Mouse (Mus musculus): ENCODE measurements around the gene Tuba8. TPM values are rescaled to one million over a fixed set of nuclear protein-coding genes. Genes with fewer than 3 reads are reported as not detected.

Gene Tuba8
- total RNA-seq, 2 experiments from 2014 or later, result 201 to 248 TPM

- peak; percentile 55 for DNase-seq
- Histone ChIP-seq H3K4me3 (no peak overlapping the region), H3K27ac (peak overlapping the region; percentile 71)
- intact Hi-C loops (cut with DNase I), result no loop called here
- no peak for TF ChIP-seq CTCF (IDR thresholded peaks at IDR 0.05)
Measured at GRCm38 (mm10) chr6:121206481-121206880, 4.0 kb upstream of the Tuba8 start.

GRCm38 (mm10) chr6:121209584-121209983 is 912 bp upstream of the Tuba8 start:
- DNase-seq, result no peak
- Histone ChIP-seq H3K4me3 (no peak overlapping the region), H3K27ac (peak overlapping the region; percentile 97)
- TF ChIP-seq CTCF (IDR thresholded peaks at IDR 0.05), result no peak
- intact Hi-C loops (cut with DNase I), result no loop called here

- TF ChIP-seq CTCF (IDR thresholded peaks at IDR 0.05), result no peak
- H3K27ac ChIP-seq, result peak overlapping the region; percentile 97
- no peak for DNase-seq
- intact Hi-C loops (cut with DNase I), result no loop called here
- peak overlapping the region; percentile 86 for H3K4me3 ChIP-seq
Measured at GRCm38 (mm10) chr6:121210926-121211289, 412 bp downstream of the Tuba8 start.

- TF ChIP-seq CTCF (IDR thresholded peaks at IDR 0.05), result no peak
- DNase-seq, result peak; percentile 89
- intact Hi-C loops (cut with DNase I), result no loop called here
- Histone ChIP-seq H3K27ac (peak overlapping the region; percentile 97), H3K4me3 (peak overlapping the region; percentile 86)
Measured at GRCm38 (mm10) chr6:121211743-121212142, 1.2 kb downstream of the Tuba8 start.

GRCm38 (mm10) chr6:121212988-121213387 is 2.5 kb downstream of the Tuba8 start:
- TF ChIP-seq CTCF (IDR thresholded peaks at IDR 0.05), result no peak
- intact Hi-C loops (cut with DNase I), result no loop called here
- H3K4me3 ChIP-seq, result peak overlapping the region; percentile 86
- no peak for DNase-seq
- peak overlapping the region; percentile 97 for H3K27ac ChIP-seq

- DNase-seq, result no peak
- peak overlapping the region; percentile 97 for H3K27ac ChIP-seq
- intact Hi-C loops (cut with DNase I), result no loop called here
- peak overlapping the region; percentile 86 for H3K4me3 ChIP-seq
- TF ChIP-seq CTCF (IDR thresholded peaks at IDR 0.05), result no peak
Measured at GRCm38 (mm10) chr6:121214221-121214620, 3.7 kb downstream of the Tuba8 start.

GRCm38 (mm10) chr6:121214667-121215330 is 4.3 kb downstream of the Tuba8 start:
- H3K4me3 ChIP-seq, result peak overlapping the region; percentile 86
- TF ChIP-seq CTCF (IDR thresholded peaks at IDR 0.05), result no peak
- H3K27ac ChIP-seq, result peak overlapping the region; percentile 97
- intact Hi-C loops (cut with DNase I), result no loop called here
- DNase-seq, result no peak

GRCm38 (mm10) chr6:121215336-121215735 is 4.8 kb downstream of the Tuba8 start:
- DNase-seq, result peak; percentile 51
- peak overlapping the region; percentile 86 for H3K4me3 ChIP-seq
- intact Hi-C loops (cut with DNase I), result no loop called here
- H3K27ac ChIP-seq, result peak overlapping the region; percentile 97
- TF ChIP-seq CTCF (IDR thresholded peaks at IDR 0.05), result no peak

- no peak for DNase-seq
- H3K4me3 ChIP-seq, result peak overlapping the region; percentile 86
- intact Hi-C loops (cut with DNase I), result no loop called here
- H3K27ac ChIP-seq, result peak overlapping the region; percentile 97
- TF ChIP-seq CTCF (IDR thresholded peaks at IDR 0.05), result no peak
Measured at GRCm38 (mm10) chr6:121215896-121216295, 5.4 kb downstream of the Tuba8 start.

- TF ChIP-seq CTCF (IDR thresholded peaks at IDR 0.05), result no peak
- intact Hi-C loops (cut with DNase I), result no loop called here
- Histone ChIP-seq H3K27ac (peak overlapping the region; percentile 97), H3K4me3 (peak overlapping the region; percentile 86)
- peak; percentile 83 for DNase-seq
Measured at GRCm38 (mm10) chr6:121216589-121217255, 6.2 kb downstream of the Tuba8 start.

GRCm38 (mm10) chr6:121218002-121218401 is 7.5 kb downstream of the Tuba8 start:
- peak overlapping the region; percentile 97 for H3K27ac ChIP-seq
- TF ChIP-seq CTCF (IDR thresholded peaks at IDR 0.05), result no peak

GRCm38 (mm10) chr6:121219406-121219805 is 8.9 kb downstream of the Tuba8 start:
- Histone ChIP-seq H3K4me3 (peak overlapping the region; percentile 46), H3K27ac (peak overlapping the region; percentile 97)
- intact Hi-C loops (cut with DNase I), result no loop called here
- DNase-seq, result peak; percentile 83
- TF ChIP-seq CTCF (IDR thresholded peaks at IDR 0.05), result no peak

More at GRCm38 (mm10) chr6:121218002-121218401, 7.5 kb downstream of the Tuba8 start:
- H3K4me3 ChIP-seq, result peak overlapping the region; percentile 86
- intact Hi-C loops (cut with DNase I), result no loop called here
- no peak for DNase-seq

- H3K27ac ChIP-seq, result peak overlapping the region; percentile 97
- DNase-seq, result no peak
- intact Hi-C loops (cut with DNase I), result no loop called here
Measured at GRCm38 (mm10) chr6:121220181-121220580, 9.7 kb downstream of the Tuba8 start.

More at GRCm38 (mm10) chr6:121220181-121220580, 9.7 kb downstream of the Tuba8 start:
- peak overlapping the region; percentile 38 for H3K4me3 ChIP-seq
- no peak for TF ChIP-seq CTCF (IDR thresholded peaks at IDR 0.05)

All from gastrocnemius, adult 2 months (tissue).